Mouse (Mus musculus) cerebellum, adult 2 months (tissue): ENCODE measurements around the gene Gm10309.

Experiments
- CTCF ChIP-seq: fragments of 200-500 bp; IDR thresholded peaks from 2 replicates; pipeline ENCODE4 v1.5.1; 2011; ENCODE audit warnings: low read depth, mild to moderate bottlenecking, control low read depth, low read length, moderate library complexity, borderline replicate concordance; ENCODE audit not compliant: insufficient read depth
- POLR2A ChIP-seq: fragments of 200-500 bp; IDR thresholded peaks from 2 replicates; pipeline ENCODE4 v1.6.1; 2011; ENCODE audit warnings: low read length, control low read depth, borderline replicate concordance; ENCODE audit not compliant: insufficient read depth

DNA sequence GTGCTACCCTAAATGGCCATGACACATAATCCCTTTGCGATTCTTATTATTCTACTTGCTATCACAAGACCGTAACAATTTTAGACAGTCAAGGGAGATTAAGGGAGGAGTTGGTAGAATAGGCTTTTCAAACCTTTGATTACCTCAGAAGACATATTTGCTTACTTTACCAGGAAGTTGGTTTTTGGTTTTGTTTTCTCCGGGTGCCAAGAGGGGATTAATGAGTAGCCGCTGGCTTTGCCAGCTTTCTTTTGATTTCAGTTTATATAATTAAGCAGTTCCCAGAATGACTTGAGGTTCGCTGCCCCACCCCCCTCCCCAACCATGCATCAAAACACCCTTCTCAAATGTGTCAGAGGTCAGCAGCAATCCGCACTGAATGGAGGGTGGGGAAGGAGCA lies 47.0 kb upstream of the Gm10309 start:
- TF ChIP-seq POLR2A (no peak), CTCF (no peak)
